Mouse (Mus musculus): ENCODE data around the gene Srpx.

The Srpx gene

GRCm38 (mm10) chrX:10117065-10117719 lies at the start of gene Srpx:
Gene Srpx, minus strand, starts transcription at chrX:10117709.
- no peak for DNase-seq

DNA sequence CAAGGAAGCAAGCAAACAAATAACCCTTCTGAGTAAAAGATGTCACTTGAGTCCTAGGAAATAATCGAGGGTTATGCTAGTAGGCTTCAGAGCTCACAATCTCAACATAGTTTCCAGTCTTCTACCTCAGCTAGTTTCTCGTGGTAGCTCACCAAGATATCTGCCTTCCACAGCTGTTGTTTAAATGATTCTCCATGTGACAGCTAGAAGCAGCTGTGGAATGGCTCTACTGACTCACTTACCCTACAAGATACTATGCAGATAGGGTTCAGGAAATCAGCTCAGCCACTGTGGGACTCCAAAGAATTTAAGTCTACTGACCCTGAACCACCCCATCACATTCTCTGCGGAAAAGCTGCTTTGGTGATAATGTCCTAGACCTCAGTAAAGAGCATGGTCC lies 34.9 kb upstream of the Srpx start:
- DNase-seq = no peak

GRCm38 (mm10) chrX:10115780-10116179 lies 1.7 kb downstream of the Srpx start:
- no peak for DNase-seq

GRCm38 (mm10) chrX:10110736-10111135 lies 6.8 kb downstream of the Srpx start:
- no peak for DNase-seq

- no peak for DNase-seq
Measured at GRCm38 (mm10) chrX:10108558-10108957, 9.0 kb downstream of the Srpx start.

DNA sequence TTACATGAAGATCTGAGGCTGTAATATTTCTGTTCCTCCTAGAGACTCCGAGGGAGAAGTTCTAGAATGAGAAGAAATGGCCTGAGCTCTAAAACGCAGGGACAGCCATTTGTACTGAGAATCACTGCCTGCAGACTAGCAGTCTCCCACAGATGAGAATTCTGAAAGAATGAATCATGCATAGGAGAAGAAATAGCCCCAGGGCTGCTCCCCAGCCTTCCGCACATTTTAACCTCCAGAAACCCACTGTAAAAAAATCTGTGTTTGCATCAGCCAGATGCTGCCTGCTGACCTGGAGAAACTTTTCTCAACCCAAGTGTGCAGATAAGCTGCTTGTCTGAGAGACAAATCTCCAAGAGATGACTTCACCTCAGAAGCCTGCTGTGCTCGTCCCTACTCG lies 12.0 kb downstream of the Srpx start:
- DNase-seq = no peak

DNA sequence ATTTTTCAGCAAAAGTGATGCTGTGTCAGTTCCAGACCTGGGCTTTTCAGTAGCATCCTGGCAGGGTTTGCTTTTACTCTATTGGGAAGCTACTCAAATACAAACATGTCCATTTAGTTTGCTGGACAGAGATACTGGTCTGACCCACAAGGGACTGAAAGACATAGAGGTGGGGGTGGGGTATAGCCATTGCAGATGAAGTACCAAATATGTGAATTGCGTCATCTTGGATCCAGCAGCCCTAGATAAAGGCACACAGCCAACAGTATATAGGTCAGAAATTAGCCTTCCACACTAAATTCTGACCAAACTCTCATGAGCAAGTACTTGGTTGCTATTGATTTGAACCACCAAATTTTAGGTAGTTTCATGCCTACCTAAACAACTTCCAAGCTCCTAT lies 14.8 kb downstream of the Srpx start:
- no peak for DNase-seq

DNA sequence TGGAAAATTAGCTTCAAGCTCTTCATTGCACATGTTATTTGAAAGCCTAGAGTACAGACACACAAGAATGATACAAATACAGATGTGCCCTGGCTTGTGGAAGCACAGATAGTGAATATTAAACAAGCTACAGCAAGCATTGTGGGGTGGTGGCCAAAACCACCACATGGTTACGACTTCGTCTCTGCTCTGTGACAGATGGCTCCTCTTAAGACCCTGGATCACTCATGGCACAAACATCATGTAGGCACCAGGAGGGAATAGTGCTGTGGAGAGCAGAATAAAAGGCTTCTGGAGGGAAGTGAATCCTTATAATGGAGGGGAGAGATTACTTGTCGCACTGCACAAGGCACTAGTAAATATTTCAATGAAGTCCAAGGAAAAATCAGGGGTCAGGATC lies 21.7 kb downstream of the Srpx start:
- no peak for DNase-seq

- no peak for DNase-seq
Measured at GRCm38 (mm10) chrX:10080385-10080784, 37.1 kb downstream of the Srpx start.

DNA sequence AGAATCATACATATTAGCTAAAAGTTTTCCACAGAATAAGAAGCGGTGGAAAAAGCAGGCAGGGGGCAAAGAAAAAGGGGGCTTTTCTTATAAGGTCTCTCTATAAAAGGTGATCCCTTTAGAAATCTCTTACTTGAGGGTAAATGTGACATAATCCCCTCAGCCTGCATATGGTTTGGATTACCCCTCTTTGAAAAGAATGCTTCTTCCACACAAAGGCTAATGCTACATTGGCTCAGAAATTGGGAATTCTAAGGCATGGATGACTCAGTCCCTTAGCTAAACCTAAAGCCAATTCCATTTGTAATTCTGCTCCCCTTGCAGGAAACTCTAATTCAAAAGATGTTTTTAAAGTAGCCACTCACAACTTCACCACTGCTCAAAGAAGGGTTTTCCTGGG lies 37.5 kb downstream of the Srpx start:
- DNase-seq = no peak

DNA sequence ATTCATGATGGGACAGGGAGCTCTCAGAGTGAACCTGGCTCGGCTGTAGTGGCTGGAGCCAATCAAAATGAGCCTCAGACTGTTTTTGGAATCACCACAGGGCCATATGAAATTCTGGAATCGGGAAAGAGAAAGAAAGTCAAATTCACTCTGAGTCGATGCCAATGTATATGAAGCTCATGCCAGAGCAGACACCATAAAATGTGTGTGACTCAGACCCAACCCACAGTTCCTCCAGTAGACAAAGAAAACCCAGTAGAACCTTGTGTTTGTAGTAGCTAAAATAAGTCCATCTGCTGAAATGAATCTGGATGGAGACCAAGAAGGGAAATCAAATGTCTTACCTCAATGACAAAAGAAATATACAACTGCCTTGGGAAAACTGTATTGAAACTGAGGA lies 43.5 kb downstream of the Srpx start:
- no peak for DNase-seq

- DNase-seq = no peak
Measured at GRCm38 (mm10) chrX:10071529-10071928, 46.0 kb downstream of the Srpx start.

DNA sequence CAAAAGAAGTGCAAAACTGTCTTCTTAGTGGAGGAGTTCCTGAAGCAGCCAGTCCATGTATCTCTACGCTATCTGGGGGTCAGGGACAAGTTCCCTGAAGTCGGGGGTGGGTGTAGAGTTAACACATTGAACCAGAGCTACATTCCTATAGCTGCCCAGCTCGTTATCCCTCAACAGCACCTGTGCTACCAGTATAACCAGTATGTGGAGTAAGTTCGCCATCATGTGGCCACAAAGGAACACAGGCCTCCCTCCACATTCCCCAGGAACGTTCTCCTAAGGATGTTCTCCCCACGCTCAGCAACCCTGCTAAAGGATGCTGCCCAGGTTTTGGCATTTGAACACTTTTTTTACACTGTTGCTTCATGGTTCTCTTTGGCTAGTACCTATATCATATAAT lies 46.8 kb downstream of the Srpx start:
- DNase-seq = no peak

DNA sequence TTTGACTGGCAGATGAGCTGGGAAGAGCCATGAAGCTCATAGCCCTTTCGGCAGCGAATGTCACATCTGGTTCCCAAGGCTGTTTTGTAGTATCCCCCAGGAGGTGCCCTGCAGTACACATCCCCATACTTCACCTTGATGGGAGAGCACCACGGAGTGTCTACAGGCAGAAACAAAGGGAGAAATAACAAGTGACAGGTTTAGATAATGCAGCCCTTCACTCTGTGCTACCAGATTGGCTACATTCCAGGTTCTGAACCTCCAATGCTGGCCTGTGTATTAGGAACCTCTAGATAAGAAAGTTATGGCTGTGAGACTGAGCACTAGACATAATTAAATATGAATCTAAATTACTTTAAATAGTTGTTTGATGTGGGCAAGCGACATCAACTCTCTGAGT lies 48.1 kb downstream of the Srpx start:
- DNase-seq = no peak

DNA sequence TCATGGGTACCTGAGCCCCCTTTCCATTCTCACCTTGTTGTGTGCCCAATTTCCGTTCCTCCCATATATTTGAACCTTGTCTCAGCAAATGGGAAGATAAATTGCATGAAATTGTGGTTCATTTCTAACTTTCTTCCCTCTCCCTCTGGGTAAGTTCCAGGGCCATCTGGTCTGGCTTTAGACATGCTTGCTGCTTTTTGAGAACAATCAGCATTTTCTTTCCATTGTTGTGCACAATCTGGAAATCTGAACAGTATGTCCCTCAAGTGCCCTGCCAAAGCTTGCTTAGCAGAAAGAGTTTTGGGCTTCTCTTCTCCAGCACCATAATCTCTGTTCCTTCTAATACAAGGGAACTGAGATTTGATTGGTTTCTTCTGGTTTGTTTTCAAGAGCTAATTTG lies 53.7 kb downstream of the Srpx start:
- no peak for DNase-seq

GRCm38 (mm10) chrX:10063361-10063760 lies 54.1 kb downstream of the Srpx start:
- no peak for DNase-seq

- no peak for DNase-seq
Measured at GRCm38 (mm10) chrX:10062201-10062600, 55.3 kb downstream of the Srpx start.

DNA sequence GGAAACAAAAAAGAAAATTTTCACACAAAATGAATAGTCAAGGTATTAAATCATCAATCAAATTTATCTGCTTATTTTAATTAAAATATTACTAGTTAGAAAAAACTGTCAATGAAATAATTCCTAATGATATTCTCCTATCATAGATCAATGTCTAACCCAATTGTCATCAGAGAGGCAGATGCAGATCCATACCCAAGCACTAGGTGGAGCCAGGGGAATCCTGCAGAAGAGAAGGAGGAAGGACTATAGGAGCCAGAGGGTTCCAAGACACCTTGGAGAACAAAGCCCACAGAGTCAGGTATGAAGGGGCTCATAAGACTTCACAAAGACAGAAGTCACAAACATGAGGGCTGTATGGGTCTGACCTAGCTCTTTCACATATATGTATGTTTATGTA lies 82.8 kb downstream of the Srpx start:
- DNase-seq = no peak

DNA sequence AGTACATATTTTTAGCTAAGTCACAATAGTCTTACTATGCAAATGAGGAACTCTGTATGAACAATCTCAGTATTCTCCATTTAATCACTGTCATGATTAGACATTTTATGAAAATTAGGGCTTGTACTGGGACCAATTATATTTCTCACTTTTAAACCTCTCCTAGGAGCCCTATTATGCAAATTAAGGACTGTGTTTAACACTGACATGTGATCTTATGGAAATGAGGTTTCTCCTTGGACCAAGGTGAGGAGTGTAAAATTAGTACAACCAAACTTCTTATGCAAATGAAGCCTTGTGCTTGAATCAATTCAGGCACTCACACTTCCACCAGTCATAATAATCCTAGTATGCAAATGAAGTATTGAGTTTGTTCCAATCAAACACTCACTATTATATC lies 107.3 kb downstream of the Srpx start:
- no peak for DNase-seq

GRCm38 (mm10) chrX:10007675-10008270 lies 109.7 kb downstream of the Srpx start:
- DNase-seq = no peak

GRCm38 (mm10) chrX:10005946-10006345 lies 111.6 kb downstream of the Srpx start:
- no peak for DNase-seq

DNA sequence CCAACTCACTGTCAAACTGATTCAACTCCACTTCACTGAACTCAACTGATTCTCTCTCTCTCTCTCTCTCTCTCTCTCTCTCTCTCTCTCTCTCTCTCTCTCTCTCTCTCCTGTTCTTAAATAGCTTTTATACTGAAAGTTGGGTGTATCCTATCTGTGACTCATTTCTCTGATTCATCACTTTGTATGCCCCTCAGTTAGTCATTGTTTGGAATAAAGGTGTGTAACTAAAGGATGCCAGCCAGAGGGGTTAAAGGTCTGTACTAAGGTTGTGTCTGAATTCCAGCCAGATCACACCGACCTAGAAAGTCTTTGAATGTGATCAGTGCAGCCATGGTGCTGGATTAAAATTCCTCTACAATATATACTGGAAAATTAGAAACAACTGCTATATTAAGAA lies 116.8 kb downstream of the Srpx start:
- no peak for DNase-seq

Measured in thymus, adult 18-20 months (tissue).